In the genomic region with DNA sequence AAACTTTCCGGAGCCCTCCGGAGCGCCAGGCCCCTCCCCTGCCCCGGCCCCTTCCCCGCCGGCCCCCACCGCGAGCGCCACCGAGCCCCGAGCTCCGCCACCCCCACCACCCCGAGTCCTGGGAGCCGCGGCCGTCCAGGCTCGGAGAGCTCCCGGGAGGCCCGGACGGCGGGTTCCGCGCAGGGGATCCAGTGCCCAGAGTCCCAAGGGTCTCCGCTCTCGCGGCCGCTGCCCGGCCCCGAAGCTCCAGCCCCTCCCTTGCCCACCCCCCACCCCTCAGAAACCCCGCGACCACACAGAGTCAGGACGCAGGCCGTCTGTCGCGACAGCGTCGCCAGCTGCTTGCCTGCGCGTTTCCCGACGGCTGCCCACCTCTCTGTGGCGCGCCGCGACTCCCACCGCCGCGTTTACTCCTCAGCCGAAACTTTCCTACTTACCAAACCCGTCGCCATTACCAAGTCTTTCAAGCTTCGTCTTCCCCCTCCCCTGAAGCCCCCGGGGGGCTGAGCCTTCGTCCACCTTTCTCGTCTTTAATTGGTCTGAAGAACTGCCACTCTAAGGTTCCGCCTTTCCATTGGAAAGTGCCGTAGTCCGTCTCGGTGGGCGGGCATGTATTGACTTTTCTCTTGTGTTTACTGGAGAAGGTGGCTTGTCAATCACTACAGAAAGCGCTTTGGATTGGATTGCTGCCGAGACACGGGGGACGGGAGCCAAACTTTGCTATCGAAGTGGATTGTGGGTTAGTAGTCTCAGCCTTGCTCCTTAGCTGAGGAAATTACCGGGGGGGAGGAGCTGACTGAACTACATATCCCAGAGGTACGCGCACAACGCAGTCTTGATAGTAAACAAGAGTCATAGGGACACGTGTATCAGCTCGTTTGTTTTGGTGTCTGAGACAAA, we compare ENCODE assay signal across 8 mouse cellular contexts. TPM values are rescaled to one million over a fixed set of nuclear protein-coding genes. Genes with fewer than 3 reads are reported as not detected.
DNase-seq lines count a peak whose midpoint lies in the region; ATAC-seq and TF ChIP-seq lines count a peak whose summit lies in the region.

A gene (minus strand): TSS at position 777 of the 900 bp plus-strand sequence.

- TF ChIP-seq CTCF in G1E (IDR thresholded peaks at IDR 0.05; ENCODE audit: low read depth, low read length) = no peak
- TF ChIP-seq CTCF in layer of hippocampus, adult 2 months (conservative IDR thresholded peaks at IDR 0.05) = no peak
- TF ChIP-seq CTCF in lung, embryonic 14.5 days (IDR thresholded peaks at IDR 0.05; ENCODE audit: low read depth) = no peak
- no peak for TF ChIP-seq CTCF in olfactory bulb, adult 2 months (IDR thresholded peaks at IDR 0.05; ENCODE audit: insufficient read depth, low read depth, low read length)
- TF ChIP-seq CTCF in thymus, adult 2 months (IDR thresholded peaks at IDR 0.05; ENCODE audit: borderline replicate concordance, control insufficient read depth, extremely low read depth, insufficient read depth, low read length, poor library complexity) = no peak

- intact Hi-C loops in heart, postnatal 36 days (cut with DNase I) = loop anchor here (5.0 to 10.0 kb wide), 2 partner anchors 435 to 448 kb away; no protein-coding TSS in a partner anchor

- peaks cover 13% of the 10 kb centered on the region for H3K36me3 ChIP-seq in G1E (replicated peaks)
- H3K36me3 ChIP-seq in forebrain, embryonic 16.5 days (ENCODE audit: control insufficient read depth, insufficient read depth) = no peaks in the 10 kb centered on the region
- H3K36me3 ChIP-seq in lung, embryonic 14.5 days (ENCODE audit: insufficient read depth) = no peaks in the 10 kb centered on the region
- H3K36me3 ChIP-seq in thymus, adult 2 months (ENCODE audit: control insufficient read depth, insufficient read depth, low read length) = no peaks in the 10 kb centered on the region

- H3K4me3 ChIP-seq in G1E (ENCODE audit: low read depth, low read length) = peak within 1 kb of the TSS; percentile 86
- H3K4me3 ChIP-seq in forebrain, embryonic 16.5 days (replicated peaks; ENCODE audit: low read length) = peak within 1 kb of the TSS; percentile 89
- peak within 1 kb of the TSS; percentile 76 for H3K4me3 ChIP-seq in layer of hippocampus, adult 2 months
- H3K4me3 ChIP-seq in lung, embryonic 14.5 days (ENCODE audit: low read depth, low read length) = peak within 1 kb of the TSS; percentile 76
- peak within 1 kb of the TSS; percentile 61 for H3K4me3 ChIP-seq in olfactory bulb, adult 2 months (ENCODE audit: insufficient read depth, low read depth, low read length)
- peak within 1 kb of the TSS; percentile 56 for H3K4me3 ChIP-seq in thymus, adult 2 months (ENCODE audit: control insufficient read depth, insufficient read depth, low read length)

- peak within 1 kb of the TSS; percentile 99 for H3K27ac ChIP-seq in forebrain, embryonic 16.5 days (ENCODE audit: low read length)
- H3K27ac ChIP-seq in layer of hippocampus, adult 2 months = peak within 1 kb of the TSS; percentile 97
- H3K27ac ChIP-seq in lung, embryonic 14.5 days (ENCODE audit: low read depth) = peak within 1 kb of the TSS; percentile 99
- H3K27ac ChIP-seq in olfactory bulb, adult 2 months (ENCODE audit: insufficient read depth, low read depth, low read length) = peak within 1 kb of the TSS; percentile 94
- peak within 1 kb of the TSS; percentile 88 for H3K27ac ChIP-seq in thymus, adult 2 months (ENCODE audit: control insufficient read depth, insufficient read depth, low read length)

- TF ChIP-seq POLR2A in olfactory bulb, adult 2 months (IDR thresholded peaks at IDR 0.05; ENCODE audit: insufficient read depth, low read depth, low read length) = peak; percentile 45; the same call in 1 of the 2 replicates
- TF ChIP-seq POLR2A in thymus, adult 2 months (IDR thresholded peaks at IDR 0.05; ENCODE audit: control insufficient read depth, extremely low read depth, insufficient read depth, low read length, poor library complexity) = peak; percentile 75; the same call in 1 of the 2 replicates

- H3K4me2 ChIP-seq in forebrain, embryonic 16.5 days (ENCODE audit: low read length) = peak within 1 kb of the TSS; percentile 76
- H3K4me2 ChIP-seq in lung, embryonic 14.5 days = peak within 1 kb of the TSS; percentile 68

- peak; percentile 90 for ATAC-seq in G1E (ENCODE audit: extremely low read depth, insufficient number of reproducible peaks, low FRiP score, poor library complexity, severe bottlenecking)
- peak; percentile 97 for ATAC-seq in forebrain, embryonic 16.5 days
- ATAC-seq in lung, embryonic 14.5 days (ENCODE audit: insufficient read depth) = peak; percentile 97

- WGBS in forebrain, embryonic 16.5 days = under 1% methylated on average over 60 of the region's 71 CpGs
- under 1% methylated on average over 50 of the region's 71 CpGs for WGBS in lung, embryonic 14.5 days
- WGBS in olfactory bulb, adult 2 months = under 1% methylated on average over 64 of the region's 71 CpGs
- WGBS in thymus, adult 2 months = under 1% methylated on average over 71 of the region's 71 CpGs

- H3K4me1 ChIP-seq in G1E (ENCODE audit: insufficient read depth, low read depth, low read length) = peaks cover 26% of the 10 kb centered on the region
- peaks cover 5% of the 10 kb centered on the region; the same call in 1 of the 2 replicates for H3K4me1 ChIP-seq in forebrain, embryonic 16.5 days (replicated peaks; ENCODE audit: control insufficient read depth, insufficient read depth, low read length)
- peaks cover 3% of the 10 kb centered on the region; the same call in 1 of the 2 replicates for H3K4me1 ChIP-seq in lung, embryonic 14.5 days (ENCODE audit: insufficient read depth)
- 0 out of 2 replicates have a peak, but pooled peaks cover 2% of the 10 kb centered on the region for H3K4me1 ChIP-seq in olfactory bulb, adult 2 months (ENCODE audit: control insufficient read depth, insufficient read depth, low read length)
- H3K4me1 ChIP-seq in thymus, adult 2 months (replicated peaks; ENCODE audit: control insufficient read depth, insufficient read depth, low read length) = no peaks in the 10 kb centered on the region; the same call in 1 of the 2 replicates

- peak within 1 kb of the TSS; percentile 90 for H3K9ac ChIP-seq in forebrain, embryonic 16.5 days (replicated peaks; ENCODE audit: low read depth, low read length)
- peak within 1 kb of the TSS; percentile 90 for H3K9ac ChIP-seq in lung, embryonic 14.5 days

- H3K27me3 ChIP-seq in G1E (ENCODE audit: insufficient read depth, low read length) = no peaks in the 10 kb centered on the region
- no peaks in the 10 kb centered on the region for H3K27me3 ChIP-seq in forebrain, embryonic 16.5 days (replicated peaks; ENCODE audit: control insufficient read depth, insufficient read depth, low read length)
- no peaks in the 10 kb centered on the region for H3K27me3 ChIP-seq in lung, embryonic 14.5 days (ENCODE audit: insufficient read depth, low read length)
- no peaks in the 10 kb centered on the region for H3K27me3 ChIP-seq in thymus, adult 2 months (ENCODE audit: control insufficient read depth, insufficient read depth, low read length)

- no peaks in the 10 kb centered on the region for H3K9me3 ChIP-seq in G1E (replicated peaks)
- H3K9me3 ChIP-seq in forebrain, embryonic 16.5 days (ENCODE audit: control insufficient read depth, low read length) = no peaks in the 10 kb centered on the region
- H3K9me3 ChIP-seq in lung, embryonic 14.5 days (ENCODE audit: low read depth, low read length) = no peaks in the 10 kb centered on the region

- peak; percentile 99 for DNase-seq in G1E (ENCODE audit: low spot score)
- DNase-seq in cerebellum, adult 18-20 months = peak; percentile 98 to 100
- peak; percentile 97 to 98 for DNase-seq in heart, postnatal 36 days
- DNase-seq in layer of hippocampus, adult 2 months (ENCODE audit: low spot score in 2 of 2) = peak; percentile 99 to 100
- peak; percentile 100 for DNase-seq in lung, embryonic 14.5 days
- DNase-seq in thymus, adult 2 months = peak; percentile 98

RNA-seq across cellular contexts. Expression of the gene that starts here (rescaled TPM):
- 152 and 153 TPM in 2 replicates for total RNA-seq in G1E (2014; fragmentation: Nextera tagmentation)
- total RNA-seq in G1E (2017) = 120 and 121 TPM in 2 replicates
- 2.1 and 2.5 TPM in 2 replicates for polyA plus RNA-seq in G1E (2012)
- polyA plus RNA-seq in forebrain, embryonic 16.5 days (2015; fragmentation: Nextera tagmentation; extraction: Ambion mirVana) = 83.3 and 96.3 TPM in 2 replicates
- 10 to 100 TPM; 82.7 to 98.0 TPM for total RNA-seq in heart, postnatal 36 days (2021)
- 10 to 100 TPM; 26.4 to 28.8 TPM for total RNA-seq in layer of hippocampus, adult 2 months (2021)
- polyA plus RNA-seq in lung, embryonic 14.5 days (2014; fragmentation: Nextera tagmentation; extraction: Ambion mirVana) = 121 and 129 TPM in 2 replicates
- polyA plus RNA-seq in olfactory bulb, adult 2 months (2012; ENCODE audit: insufficient read depth, insufficient read length, low replicate concordance, missing spikeins) = not detected in 2 replicates
- 74.9 and 94.9 TPM in 2 replicates for polyA plus RNA-seq in thymus, adult 2 months (2012; rRNA removed)

Comparison
In these comparisons a context has a peak if more than half of its experiments do, and no peak if none do; other contexts are left out.
1. Peak in every context shown above with its lines: DNase-seq, ATAC-seq, H3K4me3 ChIP-seq and H3K27ac ChIP-seq.
2. RNA of the gene that starts here (polyA plus RNA-seq): 121 to 129 TPM in lung, embryonic 14.5 days, 74.9 to 94.9 TPM in thymus, adult 2 months and 83.3 to 96.3 TPM in forebrain, embryonic 16.5 days; 2.1 to 2.5 TPM in G1E and not detected in olfactory bulb, adult 2 months; every median in the first group is over 10 times any median in the second.